Mouse (Mus musculus) MEL (cell line): Measurements from ENCODE around the gene Plcb4.

ENCODE experiments used
- BHLHE40 ChIP-seq: IDR thresholded peaks from 2 replicates; pipeline ENCODE4 v1.6.1; 2012; ENCODE audit warnings: low read depth, mild to moderate bottlenecking, inconsistent platforms, low read length, improper control_type of control experiment, borderline replicate concordance
- CTCF ChIP-seq, 3 experiments: IDR thresholded peaks in 2 of 3; conservative IDR thresholded peaks in 1 of 3; 2 replicates each; pipeline ENCODE4 v1.5.1; 2011 to 2012; ENCODE audit warnings: low read length in 3 of 3, low read depth in 2 of 3, mild to moderate bottlenecking in 2 of 3, improper control_type of control experiment in 1 of 3, inconsistent platforms in 1 of 3, mixed read lengths in 1 of 3, moderate library complexity in 1 of 3; ENCODE audit not compliant: control insufficient read depth in 1 of 3, insufficient read depth in 1 of 3, poor library complexity in 1 of 3, severe bottlenecking in 1 of 3
- ETS1 ChIP-seq: IDR thresholded peaks from 2 replicates; pipeline ENCODE4 v1.6.1; 2012; ENCODE audit warnings: low read depth, mild to moderate bottlenecking, inconsistent platforms, low read length, improper control_type of control experiment, moderate library complexity
- GABPA ChIP-seq: IDR thresholded peaks from 2 replicates; pipeline ENCODE4 v1.6.1; 2012; ENCODE audit warnings: low read depth, mild to moderate bottlenecking, inconsistent platforms, low read length, improper control_type of control experiment, moderate library complexity
- MAX ChIP-seq: IDR thresholded peaks from 2 replicates; pipeline ENCODE4 v1.6.1; 2011; ENCODE audit warnings: low read length, improper control_type of control experiment
- MXI1 ChIP-seq: IDR thresholded peaks from 2 replicates; pipeline ENCODE4 v1.6.1; 2011; ENCODE audit warnings: mild to moderate bottlenecking, low read depth, low read length, improper control_type of control experiment
- MYC ChIP-seq: IDR thresholded peaks from 2 replicates; pipeline ENCODE4 v1.6.1; 2011; ENCODE audit warnings: low read depth, mild to moderate bottlenecking, low read length, improper control_type of control experiment, moderate library complexity
- POLR2A ChIP-seq, 2 experiments: IDR thresholded peaks; 2 replicates each; pipeline ENCODE4 v1.6.1; 2011 to 2012; ENCODE audit warnings: low read length in 2 of 2, mild to moderate bottlenecking in 2 of 2, control low read depth in 1 of 2, improper control_type of control experiment in 1 of 2, low read depth in 1 of 2, moderate library complexity in 1 of 2; ENCODE audit not compliant: control insufficient read depth in 1 of 2, insufficient read depth in 1 of 2, poor library complexity in 1 of 2
- POLR2AphosphoS5 ChIP-seq: IDR thresholded peaks from 2 replicates; pipeline ENCODE4 v1.6.1; 2012; ENCODE audit warnings: low read depth, borderline replicate concordance, mild to moderate bottlenecking, inconsistent platforms, low read length, moderate library complexity, mixed read lengths
- RCOR1 ChIP-seq: IDR thresholded peaks from 2 replicates; pipeline ENCODE4 v1.6.1; 2012; ENCODE audit warnings: low read depth, mild to moderate bottlenecking, inconsistent platforms, low read length, improper control_type of control experiment
- SMC3 ChIP-seq: IDR thresholded peaks from 2 replicates; pipeline ENCODE4 v1.6.1; 2011; ENCODE audit warnings: low read depth, low read length, improper control_type of control experiment
- UBTF ChIP-seq: IDR thresholded peaks from 2 replicates; pipeline ENCODE4 v1.6.1; 2012; ENCODE audit warnings: low read depth, mild to moderate bottlenecking, inconsistent platforms, low read length, improper control_type of control experiment, moderate library complexity, borderline replicate concordance; ENCODE audit not compliant: insufficient read depth
- USF2 ChIP-seq, 2 experiments: IDR thresholded peaks; 2 replicates each; pipeline ENCODE4 v1.6.1; 2011 to 2012; ENCODE audit warnings: improper control_type of control experiment in 2 of 2, low read length in 2 of 2, borderline replicate concordance in 1 of 2, inconsistent platforms in 1 of 2, low read depth in 1 of 2, mild to moderate bottlenecking in 1 of 2; ENCODE audit not compliant: insufficient read depth in 1 of 2

- no peak for TF ChIP-seq BHLHE40
- no peak for TF ChIP-seq MYC
- TF ChIP-seq RCOR1: no peak
- TF ChIP-seq CTCF (IDR thresholded peaks at IDR 0.05 in 2 of 3, conservative IDR thresholded peaks at IDR 0.05 in 1 of 3; ENCODE audit: control insufficient read depth in 1 of 3, insufficient read depth in 1 of 3, low read depth in 2 of 3, low read length in 3 of 3, poor library complexity in 1 of 3, severe bottlenecking in 1 of 3): no peak
- TF ChIP-seq POLR2A (IDR thresholded peaks at IDR 0.05; ENCODE audit: control insufficient read depth in 1 of 2, insufficient read depth in 1 of 2, low read depth in 1 of 2, low read length in 2 of 2, poor library complexity in 1 of 2): no peak
- TF ChIP-seq SMC3: no peak
- TF ChIP-seq GABPA: no peak
- TF ChIP-seq USF2 (IDR thresholded peaks at IDR 0.05; ENCODE audit: borderline replicate concordance in 1 of 2, insufficient read depth in 1 of 2, low read depth in 1 of 2, low read length in 2 of 2): no peak
- no peak for TF ChIP-seq ETS1
- no peak for TF ChIP-seq POLR2AphosphoS5
- no peak for TF ChIP-seq UBTF
- no peak for TF ChIP-seq MXI1
- no peak for TF ChIP-seq MAX
Measured at GRCm38 (mm10) chr2:135917000-135917399, 258.2 kb downstream of the Plcb4 start.
